Mouse (Mus musculus): ENCODE data around the gene Rpl24.
"Not testable (repeated sequence)": the region's sequence is repeated elsewhere in the genome, so short reads cannot be mapped to it uniquely, and the experiment has no call there.

GRCm38 (mm10) chr16:55947876-55948410 is 18.1 kb upstream of the Rpl24 start:
- TF ChIP-seq CTCF (IDR thresholded peaks at IDR 0.05; ENCODE audit: control insufficient read depth, insufficient read depth, insufficient replicate concordance, low read depth, low read length); POLR2A (IDR thresholded peaks at IDR 0.05; ENCODE audit: control insufficient read depth, low read depth, low read length): not testable (repeated sequence)
